Mouse (Mus musculus) embryonic fibroblast, embryonic 13.5 days (primary cell): ENCODE measurements at regions not wholly inside any gene's neighbourhood (a gene's known extent, or its start where the extent isn't known, plus 50 kb on each side); places are given as distances from the start of the nearest gene placed in this dataset.

Source experiments
- CTCF ChIP-seq: IDR thresholded peaks from 2 replicates; pipeline ENCODE4 v1.5.1; 2011; ENCODE audit warnings: mild to moderate bottlenecking, control low read depth, low read length, moderate library complexity, borderline replicate concordance; ENCODE audit not compliant: insufficient read depth
- POLR2A ChIP-seq: IDR thresholded peaks from 2 replicates; pipeline ENCODE4 v1.6.1; 2011; ENCODE audit warnings: low read depth, mild to moderate bottlenecking, control low read depth, low read length, moderate library complexity

DNA sequence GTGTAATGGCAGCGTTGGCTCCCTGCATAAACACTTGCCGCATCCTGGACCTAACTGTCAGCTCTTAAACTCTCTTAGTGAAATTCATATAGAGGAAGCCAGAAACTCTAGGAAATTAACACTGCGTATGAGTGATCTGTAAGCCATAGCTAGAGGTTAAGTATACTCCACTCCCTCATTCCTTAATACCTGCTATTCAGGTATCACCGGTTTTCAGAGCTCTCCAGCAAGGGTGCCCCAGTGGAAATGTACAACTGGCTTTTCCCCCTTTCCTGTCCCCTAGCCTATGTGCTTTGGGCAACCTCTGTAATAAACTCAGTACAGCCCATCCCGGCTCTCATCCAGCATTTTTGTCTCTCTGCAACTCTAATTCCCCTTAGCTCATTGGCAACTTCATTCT is 164.8 kb upstream of the Habp2 start:
- no peak for TF ChIP-seq POLR2A
- TF ChIP-seq CTCF, result no peak
